Mouse (Mus musculus) adrenal gland, adult 8-10 months (tissue): ENCODE data around the gene Plcb4. TPM values are rescaled to one million over a fixed set of nuclear protein-coding genes. Genes with fewer than 3 reads are reported as not detected.
A peak's percentile ranks its signal among the peaks of the same experiment; 100 is the strongest.
"Not testable (repeated sequence)": the region's sequence is repeated elsewhere in the genome, so short reads cannot be mapped to it uniquely, and the experiment has no call there.

Experiments
- DNase-seq: peaks from one replicate; pipeline ENCODE4 v3.0.0; 2022
- total RNA-seq, 4 experiments: library from RNA; stranded (reverse); gene quantifications; 2 replicates each; pipeline ENCODE4 v1.2.4; 2022

Gene Plcb4
- total RNA-seq, 4 experiments from 2014 or later: 31.0 to 47.2 (median 37.8) TPM

GRCm38 (mm10) chr2:135675284-135675683 lies 16.5 kb downstream of the Plcb4 start:
- DNase-seq: no peak

DNA sequence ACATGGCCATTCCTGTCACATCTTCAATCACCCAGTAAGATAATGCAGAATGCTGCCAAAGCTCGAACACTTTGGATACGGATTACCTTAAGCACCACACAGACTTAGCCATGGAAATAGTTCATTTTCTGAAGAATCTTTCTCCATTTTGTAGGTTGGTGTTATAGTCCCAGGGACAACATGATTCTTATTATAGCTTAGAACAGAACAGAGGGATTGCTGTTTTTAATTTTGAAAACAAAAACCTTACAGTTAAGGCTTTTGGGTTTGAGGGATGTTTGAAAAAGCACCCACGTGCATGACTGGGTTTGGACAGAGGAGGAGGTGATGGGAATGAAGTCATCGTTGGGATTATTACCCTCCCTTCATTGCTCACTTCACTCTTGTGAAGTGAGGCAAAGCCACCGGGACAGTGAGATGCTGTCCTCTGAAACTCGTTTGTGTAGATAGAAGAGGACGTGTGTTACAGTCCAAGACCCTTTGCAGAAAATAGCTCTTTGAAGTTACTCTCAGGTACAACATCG lies 18.2 kb downstream of the Plcb4 start:
- no peak for DNase-seq

DNA sequence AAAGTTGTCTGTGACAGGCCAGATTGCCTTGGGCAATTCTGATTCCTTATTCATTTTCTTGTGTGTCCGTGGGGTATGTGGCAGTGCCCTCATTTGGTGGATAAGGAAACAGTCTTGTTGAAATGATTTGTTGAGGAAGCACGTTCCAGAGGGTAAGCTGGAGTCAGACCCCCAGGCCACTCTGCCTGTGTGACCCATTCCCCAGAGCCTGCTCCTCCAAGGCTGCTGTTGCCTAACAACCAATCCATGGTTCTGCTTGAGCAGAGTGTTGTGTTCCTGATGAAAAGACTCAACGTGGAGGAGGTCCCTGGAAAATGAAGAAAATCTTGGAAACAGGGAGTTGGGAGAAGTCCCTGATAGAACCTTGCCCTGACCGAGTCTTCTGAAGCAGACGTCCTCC lies 18.8 kb downstream of the Plcb4 start:
- DNase-seq: no peak

DNA sequence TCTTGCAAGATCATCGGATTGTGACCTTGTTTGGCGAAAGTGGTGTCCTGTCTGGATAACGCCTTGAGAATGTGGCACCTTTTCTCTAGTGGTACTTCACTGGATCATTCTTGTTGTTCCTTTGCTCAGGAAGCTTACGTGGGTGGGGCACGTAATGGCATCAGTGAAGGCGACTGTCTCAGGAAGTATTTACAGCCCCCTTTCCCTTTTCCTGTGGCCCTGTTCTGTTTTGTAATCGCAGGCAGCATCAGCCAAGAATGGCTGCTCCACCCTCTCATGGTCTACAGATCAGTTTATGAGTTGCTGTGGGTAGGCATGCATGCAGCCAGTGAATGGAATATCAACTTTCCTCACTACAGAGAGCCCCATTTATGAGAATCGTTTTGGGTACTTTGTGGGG lies 21.2 kb downstream of the Plcb4 start:
- DNase-seq: no peak

- DNase-seq: no peak
Observed at GRCm38 (mm10) chr2:135680406-135681134, 21.8 kb downstream of the Plcb4 start.

DNA sequence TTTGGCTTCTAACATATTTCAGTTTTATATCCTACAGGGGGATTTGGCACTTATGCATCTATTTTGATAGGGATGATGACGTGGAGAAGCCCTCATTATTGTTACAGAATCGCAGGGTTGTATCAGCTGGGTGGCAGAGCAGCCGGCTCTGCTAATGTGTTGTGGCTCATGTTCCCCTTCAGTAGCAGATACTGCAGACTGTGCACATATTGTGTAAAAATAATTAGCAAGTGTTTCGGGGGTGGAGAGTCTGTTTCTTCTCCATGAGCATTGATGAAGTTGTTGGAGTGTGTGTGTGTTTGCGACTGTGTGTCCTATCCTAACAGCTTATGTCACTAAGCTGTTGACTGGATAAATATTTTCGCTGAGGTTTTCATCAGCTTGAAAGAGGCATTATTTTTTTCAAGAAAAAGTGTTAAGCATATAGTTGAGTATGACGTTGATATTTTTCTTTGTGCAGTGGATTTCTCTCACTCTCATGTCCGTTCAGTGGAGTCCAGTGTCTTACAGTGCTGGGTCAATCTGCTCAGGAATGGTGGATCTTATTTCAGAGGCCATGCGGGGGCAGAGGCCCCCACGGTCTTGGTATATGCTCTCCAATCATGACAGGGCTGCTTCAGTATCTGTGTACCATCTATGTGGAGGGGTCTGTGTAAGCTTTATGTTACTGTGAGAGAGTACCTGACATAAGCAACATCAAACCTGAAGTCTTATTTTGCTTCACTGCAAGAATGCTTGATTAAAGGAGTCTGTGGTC lies 25.1 kb downstream of the Plcb4 start:
- no peak for DNase-seq

- DNase-seq: no peak
Observed at GRCm38 (mm10) chr2:135686692-135687091, 27.9 kb downstream of the Plcb4 start.

- DNase-seq: no peak
Observed at GRCm38 (mm10) chr2:135687585-135687984, 28.8 kb downstream of the Plcb4 start.

GRCm38 (mm10) chr2:135692568-135693488 lies 34.0 kb downstream of the Plcb4 start:
- no peak for DNase-seq

GRCm38 (mm10) chr2:135700686-135701413 lies 42.0 kb downstream of the Plcb4 start:
- no peak for DNase-seq

GRCm38 (mm10) chr2:135704673-135705072 lies 45.9 kb downstream of the Plcb4 start:
- no peak for DNase-seq

- DNase-seq: no peak
Observed at GRCm38 (mm10) chr2:135707305-135707704, 48.5 kb downstream of the Plcb4 start.

DNA sequence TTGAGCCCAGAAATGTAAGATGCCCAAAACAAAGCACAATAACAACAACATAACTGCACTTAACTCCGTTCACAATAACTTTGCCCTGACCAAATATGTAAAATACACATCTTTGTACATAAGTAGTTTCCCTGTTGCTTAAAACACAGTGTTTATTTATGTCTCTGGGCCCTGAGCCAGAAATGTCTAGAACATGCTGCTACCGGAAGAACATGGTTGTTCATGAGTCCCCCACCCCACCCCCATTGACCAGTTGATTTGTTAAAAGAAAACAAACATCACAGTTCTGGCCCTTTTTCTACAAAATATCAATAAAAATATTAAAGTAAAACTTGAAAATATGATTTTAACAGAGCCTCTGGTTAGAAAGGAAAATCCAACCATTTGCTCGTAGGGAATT lies 49.6 kb downstream of the Plcb4 start:
- DNase-seq: no peak

GRCm38 (mm10) chr2:135708796-135709195 lies 50.0 kb downstream of the Plcb4 start:
- no peak for DNase-seq

DNA sequence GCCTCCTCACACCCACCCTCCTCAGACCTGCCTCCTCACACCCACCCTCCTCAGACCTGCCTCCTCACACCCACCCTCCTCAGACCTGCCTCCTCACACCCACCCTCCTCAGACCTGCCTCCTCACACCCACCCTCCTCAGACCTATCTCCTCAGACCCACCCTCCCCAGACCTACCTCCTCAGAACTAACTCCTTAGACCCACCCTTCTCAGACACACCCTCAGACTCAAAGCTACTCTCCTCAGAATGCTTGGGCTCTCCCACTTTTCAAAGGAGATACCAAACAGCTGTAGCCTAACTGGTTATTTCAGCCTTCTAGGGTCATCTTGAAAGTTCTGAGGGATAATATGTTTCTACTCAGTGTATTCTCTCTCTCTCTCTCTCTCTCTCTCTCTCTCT lies 50.9 kb downstream of the Plcb4 start:
- DNase-seq: not testable (repeated sequence)

- DNase-seq: no peak
Observed at GRCm38 (mm10) chr2:135711049-135711924, 52.5 kb downstream of the Plcb4 start.

DNA sequence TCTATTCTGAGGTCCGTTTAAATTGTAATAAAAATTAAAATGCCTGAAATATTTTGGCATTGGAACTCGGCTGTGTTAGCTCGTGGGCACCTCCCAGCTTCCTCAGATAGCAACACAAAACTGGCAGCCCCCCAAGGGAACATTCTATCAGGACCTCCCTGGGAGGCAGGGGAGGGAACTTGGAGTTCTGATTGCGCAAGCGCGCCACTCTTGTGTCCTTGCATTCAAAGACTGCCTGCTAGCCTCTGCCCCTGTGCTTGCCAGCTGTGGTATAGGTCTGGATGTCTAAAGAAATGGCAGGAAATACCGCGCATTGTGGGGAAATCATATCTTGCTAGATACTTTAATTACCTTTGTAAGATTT lies 53.1 kb downstream of the Plcb4 start:
- DNase-seq: peak; percentile 85

GRCm38 (mm10) chr2:135712331-135712730 lies 53.5 kb downstream of the Plcb4 start:
- no peak for DNase-seq

DNA sequence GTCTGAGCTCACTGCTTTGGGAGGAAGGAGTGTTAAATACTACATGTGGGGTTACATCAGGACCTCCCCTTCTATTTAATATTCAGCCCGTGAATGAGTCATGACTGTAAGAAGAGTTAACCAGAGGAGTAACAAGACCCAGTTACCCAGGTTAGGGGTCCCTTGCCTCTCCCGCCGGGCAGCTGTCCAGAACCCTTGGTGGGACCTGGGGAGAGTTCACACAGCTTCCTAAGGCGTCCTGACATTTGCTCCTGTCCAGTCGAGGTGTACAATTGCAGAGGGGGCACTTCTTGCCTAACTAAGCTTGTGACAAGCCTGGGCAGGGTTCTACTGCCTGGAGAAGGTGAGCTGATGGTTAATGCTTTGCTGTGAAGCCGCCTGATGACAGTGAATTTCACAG lies 54.1 kb downstream of the Plcb4 start:
- no peak for DNase-seq

DNA sequence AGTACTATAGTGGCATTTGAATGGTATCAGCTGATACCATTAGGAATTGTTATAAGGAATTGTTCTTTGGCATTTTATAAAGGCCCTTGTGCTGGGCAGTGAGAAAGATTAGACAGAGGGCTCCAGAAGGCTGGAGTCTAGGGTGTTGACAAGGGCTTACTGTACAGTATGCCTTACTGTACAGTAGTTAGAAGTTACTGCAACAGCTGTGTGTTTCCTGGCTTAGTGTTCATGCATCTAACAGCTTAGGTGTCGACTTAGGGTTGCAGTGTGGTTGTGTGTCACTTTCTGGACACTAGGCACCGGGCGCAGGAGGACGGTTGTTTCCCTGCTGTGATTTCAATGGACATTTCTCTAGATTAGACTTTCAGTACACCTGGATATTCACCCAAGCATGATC lies 57.4 kb downstream of the Plcb4 start:
- no peak for DNase-seq
